Mouse (Mus musculus) lung, adult 2 months (tissue): Measurements from ENCODE around the gene Opcml. TPM values are rescaled to one million over a fixed set of nuclear protein-coding genes. Genes with fewer than 3 reads are reported as not detected.

Experiments used
- DNase-seq: peaks from one replicate; pipeline ENCODE4 v3.0.0; 2022
- H3K4me1 ChIP-seq: fragments of 200-500 bp; 2 replicates; pipeline ENCODE4 v1.6.1; 2011; ENCODE audit warnings: low read length; ENCODE audit not compliant: control insufficient read depth, insufficient read depth
- H3K4me3 ChIP-seq: fragments of 200-500 bp; replicated peaks from 2 replicates; pipeline ENCODE3; 2011; ENCODE audit warnings: low read depth, mild to moderate bottlenecking, control low read depth, low read length; ENCODE audit errors: extremely low read depth
- CTCF ChIP-seq: fragments of 200-500 bp; IDR thresholded peaks from 2 replicates; pipeline ENCODE4 v1.5.1; 2011; ENCODE audit warnings: mild to moderate bottlenecking, low read length, control low read depth; ENCODE audit not compliant: insufficient read depth
- POLR2A ChIP-seq: fragments of 200-500 bp; IDR thresholded peaks from 2 replicates; pipeline ENCODE4 v1.6.1; 2011; ENCODE audit warnings: low read depth, mild to moderate bottlenecking, control low read depth, low read length, borderline replicate concordance; ENCODE audit errors: extremely low read depth
- WGBS: fragments of 180-500 bp; shearing (Covaris S2); methylation state at CpG from one replicate; pipeline ENCODE4 v1.1.7; 2018; 5-methylcytosine and 5-hydroxymethylcytosine counted together
- polyA plus RNA-seq: library from polyadenylated mRNA; depleted of rRNA; stranded (reverse); fragments of >200 nt; gene quantifications from 2 replicates; pipeline ENCODE4 v1.2.3, GENCODE M21; 2012

Gene Opcml
- polyA plus RNA-seq, 1 experiment: 0.26 TPM

DNA sequence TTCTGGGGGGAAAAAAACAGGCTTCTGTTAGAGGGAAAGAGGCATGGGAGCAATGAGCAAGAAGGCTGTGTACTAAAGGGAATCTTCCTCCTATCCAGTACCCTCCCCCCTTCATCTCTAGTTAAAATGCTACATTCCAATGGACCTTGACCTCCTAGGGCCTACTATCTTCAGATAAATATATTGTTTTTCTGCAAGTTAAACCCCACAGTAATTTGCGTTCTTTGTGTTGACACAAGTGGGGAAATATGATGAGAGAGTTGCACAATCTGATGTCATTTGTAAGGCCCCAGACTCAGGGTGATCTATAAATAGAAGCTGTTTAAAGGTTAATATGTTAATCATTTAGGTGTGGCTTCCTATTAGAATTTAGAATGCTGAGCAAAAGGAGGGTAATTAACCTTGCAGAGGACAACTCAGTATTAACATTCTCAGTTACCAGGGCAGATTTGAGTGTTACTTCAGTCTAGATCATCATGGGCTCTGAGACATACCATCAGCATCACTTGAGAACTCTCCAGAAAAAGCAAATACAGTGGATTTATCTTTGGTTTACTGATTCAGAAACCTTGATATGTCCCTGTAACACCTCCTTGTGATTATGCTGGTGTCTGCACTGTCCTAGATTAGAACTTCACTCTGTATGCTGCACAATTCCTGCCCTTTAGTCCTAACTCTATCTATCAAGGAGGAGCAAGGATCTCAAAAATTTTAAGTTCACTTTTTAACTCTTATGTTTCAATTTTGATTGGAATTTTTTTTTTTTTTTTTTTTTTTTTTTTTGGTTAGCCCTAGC is 762.0 kb downstream of the Opcml start:
- Histone ChIP-seq H3K4me1 (no peaks in the 10 kb centered on the region), H3K4me3 (no peak overlapping the region)
- no peak for DNase-seq
- no peak for TF ChIP-seq CTCF
- no peak for TF ChIP-seq POLR2A
- 59% methylated on average over 1 of the region's 1 CpGs for WGBS

DNA sequence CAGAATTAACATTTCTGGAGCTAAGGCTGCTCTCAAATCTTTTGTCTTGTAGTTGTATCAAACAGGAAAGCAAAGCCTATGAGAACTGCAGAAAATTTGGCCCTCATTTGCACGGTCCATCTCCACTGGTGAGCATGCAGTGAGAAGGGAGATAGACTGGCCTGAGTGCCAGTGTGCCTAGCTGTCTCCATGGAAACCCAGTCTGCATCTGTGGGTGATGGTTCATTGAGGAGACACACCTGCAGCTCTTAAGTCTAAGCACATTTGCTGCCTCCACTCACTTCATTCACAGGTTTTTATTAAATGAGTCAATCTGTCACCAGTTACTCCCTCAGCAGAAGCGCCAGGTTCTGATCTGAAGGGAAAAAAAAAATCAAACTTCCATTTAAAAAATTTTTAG is 768.1 kb downstream of the Opcml start:
- 65% methylated on average over 2 of the region's 2 CpGs for WGBS
- TF ChIP-seq POLR2A (no peak), CTCF (no peak)
- no peak for DNase-seq
- Histone ChIP-seq H3K4me1 (no peaks in the 10 kb centered on the region), H3K4me3 (no peak overlapping the region)

- 58% methylated on average over 6 of the region's 6 CpGs for WGBS
- TF ChIP-seq POLR2A (no peak), CTCF (no peak)
- no peak for DNase-seq
These were observed 771.2 kb downstream of the Opcml start for GRCm38 (mm10) chr9:28561761-28562160.

DNA sequence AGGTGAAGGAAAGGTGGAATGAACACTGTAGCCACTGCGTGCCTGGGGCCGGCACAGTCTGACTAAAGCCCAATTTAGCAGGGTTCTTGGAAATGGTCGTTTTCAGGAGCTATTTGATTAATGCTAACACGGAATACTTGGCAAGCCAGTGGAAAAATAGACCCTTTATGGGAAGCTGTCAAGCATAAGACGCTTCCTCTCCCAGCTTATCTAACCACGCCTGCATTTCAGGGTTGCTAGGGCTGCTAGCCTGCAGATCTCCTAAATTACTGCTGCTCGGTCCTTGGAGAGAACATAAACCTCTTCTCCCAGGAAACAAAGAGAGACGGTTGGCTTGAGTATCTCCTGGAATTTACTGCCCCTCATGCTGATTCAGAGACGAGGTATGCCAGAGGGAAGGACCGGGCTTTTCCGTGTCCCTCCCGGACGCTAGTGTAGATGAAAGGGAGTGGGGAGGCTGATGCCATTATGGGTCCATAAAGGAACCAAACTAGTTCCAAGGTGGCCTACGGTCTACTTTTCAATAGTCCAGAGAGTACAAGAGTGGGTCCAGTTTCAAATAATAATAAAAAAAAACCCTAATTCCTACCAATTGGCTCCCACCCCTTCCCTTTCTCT is 772.6 kb downstream of the Opcml start:
- Histone ChIP-seq H3K4me3 (no peak overlapping the region), H3K4me1 (no peaks in the 10 kb centered on the region)
- 41% methylated on average over 14 of the region's 14 CpGs for WGBS
- no peak for DNase-seq
- no peak for TF ChIP-seq CTCF
- TF ChIP-seq POLR2A: no peak

More at GRCm38 (mm10) chr9:28561761-28562160, 771.2 kb downstream of the Opcml start:
- Histone ChIP-seq H3K4me3 (no peak overlapping the region), H3K4me1 (no peaks in the 10 kb centered on the region)

DNA sequence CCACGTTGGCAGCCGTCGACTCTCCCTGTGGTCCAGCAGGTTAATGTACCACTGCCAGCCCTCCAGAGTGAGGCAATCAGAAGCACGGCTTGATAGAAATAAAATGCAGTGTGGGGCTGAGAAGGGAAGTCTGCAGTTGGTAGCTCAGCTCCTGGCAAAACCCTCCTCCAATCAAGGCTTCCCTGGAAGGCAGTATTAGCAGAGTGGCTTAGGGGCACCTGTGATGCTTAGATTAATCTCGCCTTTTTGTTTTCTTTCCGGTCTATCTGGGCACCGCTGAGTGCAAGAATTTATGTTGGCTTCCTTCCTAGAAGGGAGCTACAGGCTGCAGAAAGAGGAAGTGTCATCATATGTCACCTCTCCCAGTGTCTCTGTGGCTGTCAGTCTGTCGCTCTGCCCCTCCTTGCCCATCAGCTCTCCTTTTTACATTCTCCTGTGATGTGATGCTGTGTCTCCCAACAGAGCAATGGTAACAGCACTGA is 778.5 kb downstream of the Opcml start:
- H3K4me1 ChIP-seq: no peaks in the 10 kb centered on the region
- TF ChIP-seq CTCF (no peak), POLR2A (no peak)
- DNase-seq: no peak
- 8% methylated on average over 8 of the region's 8 CpGs for WGBS
- no peak overlapping the region for H3K4me3 ChIP-seq

- Histone ChIP-seq H3K4me3 (no peak overlapping the region), H3K4me1 (no peaks in the 10 kb centered on the region)
- WGBS: 38% methylated on average over 2 of the region's 2 CpGs
- TF ChIP-seq CTCF (no peak), POLR2A (no peak)
- DNase-seq: no peak
These were observed 779.2 kb downstream of the Opcml start for GRCm38 (mm10) chr9:28569776-28570175.

GRCm38 (mm10) chr9:28571682-28572081 is 781.1 kb downstream of the Opcml start:
- WGBS: 51% methylated on average over 2 of the region's 2 CpGs
- H3K4me1 ChIP-seq: no peaks in the 10 kb centered on the region
- H3K4me3 ChIP-seq: no peak overlapping the region
- DNase-seq: no peak
- no peak for TF ChIP-seq POLR2A
- no peak for TF ChIP-seq CTCF

- DNase-seq: no peak
- 74% methylated on average over 9 of the region's 9 CpGs for WGBS
- Histone ChIP-seq H3K4me1 (no peaks in the 10 kb centered on the region), H3K4me3 (no peak overlapping the region)
- no peak for TF ChIP-seq CTCF
- no peak for TF ChIP-seq POLR2A
These were observed 781.7 kb downstream of the Opcml start for GRCm38 (mm10) chr9:28572136-28572774.

- Histone ChIP-seq H3K4me1 (no peaks in the 10 kb centered on the region), H3K4me3 (no peak overlapping the region)
- no peak for TF ChIP-seq CTCF
- TF ChIP-seq POLR2A: no peak
- no peak for DNase-seq
These were observed 788.2 kb downstream of the Opcml start for GRCm38 (mm10) chr9:28578730-28579129.

GRCm38 (mm10) chr9:28587253-28587652 is 796.7 kb downstream of the Opcml start:
- WGBS: 60% methylated on average over 3 of the region's 3 CpGs
- H3K4me1 ChIP-seq: no peaks in the 10 kb centered on the region
- no peak for TF ChIP-seq CTCF
- TF ChIP-seq POLR2A: no peak
- H3K4me3 ChIP-seq: no peak overlapping the region
- DNase-seq: no peak
